Mouse (Mus musculus): ENCODE measurements around the gene Fzd10. TPM values are rescaled to one million over a fixed set of nuclear protein-coding genes. Genes with fewer than 3 reads are reported as not detected.

The Fzd10 gene
- total RNA-seq (2014; rRNA removed): 0.07 TPM in 1 of 2 replicates, not detected in the other
- not detected in 2 replicates for polyA plus RNA-seq (2012; rRNA removed)

DNA sequence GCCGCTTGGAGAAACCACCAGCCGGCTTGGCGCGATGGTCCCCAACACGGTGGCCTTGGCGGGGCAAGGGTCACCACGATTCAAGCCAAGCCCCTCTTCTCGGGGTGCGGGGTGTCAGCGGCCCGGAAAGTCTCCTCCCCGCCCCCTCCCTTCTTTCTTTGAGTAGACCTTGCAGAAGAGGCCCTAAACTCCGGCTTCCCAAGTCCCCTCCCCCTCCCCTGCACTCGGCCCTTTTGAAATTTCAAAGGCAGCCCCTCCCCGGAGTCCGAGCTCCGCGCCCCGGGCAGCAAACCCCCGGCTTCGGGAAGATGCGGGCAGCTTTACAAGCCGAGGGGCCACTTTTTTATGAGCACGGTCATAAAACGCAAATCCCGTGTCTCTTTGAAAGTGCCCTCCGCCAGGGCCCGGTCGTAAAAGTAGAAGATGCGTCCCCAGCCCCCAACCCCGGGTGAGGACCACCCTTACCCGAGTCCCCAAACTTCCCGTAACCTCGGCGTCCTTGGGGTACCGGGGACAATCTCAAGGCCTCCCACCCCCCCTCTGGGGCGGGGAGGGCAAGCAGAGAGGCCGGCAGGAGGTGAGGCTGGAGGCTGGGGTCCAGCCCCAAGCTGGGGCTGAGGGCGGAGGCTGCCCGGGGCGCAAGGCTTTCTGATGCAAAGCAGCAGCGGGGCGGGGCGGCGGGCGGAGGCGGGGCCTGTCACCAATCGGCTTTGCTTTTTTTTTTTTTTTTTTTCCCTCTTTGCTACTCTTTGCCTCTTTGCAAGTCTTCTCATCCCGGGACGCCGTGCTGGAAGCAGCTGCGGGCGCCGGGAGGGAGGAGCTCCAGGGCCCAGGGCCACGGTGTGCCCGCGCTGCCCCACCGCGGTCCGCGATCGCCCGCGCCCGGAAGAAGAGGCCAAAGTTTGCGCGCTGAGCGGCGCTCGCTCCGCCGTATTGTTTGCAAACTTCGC is at the start of gene Fzd10:
Fzd10 (plus strand) TSS at position 773 of the 950 bp plus-strand sequence.
- TF ChIP-seq POLR2A (IDR thresholded peaks at IDR 0.05; ENCODE audit: extremely low read depth, insufficient read depth, low read length) (no peak), CTCF (IDR thresholded peaks at IDR 0.05; ENCODE audit: low read depth, low read length) (no peak)
- H3K4me1 ChIP-seq (ENCODE audit: control insufficient read depth, insufficient read depth, low read length): no peaks in the 10 kb centered on the region
- no peak for DNase-seq (ENCODE audit: extremely low read depth, low read depth, low spot score)
- H3K27me3 ChIP-seq (ENCODE audit: control insufficient read depth, insufficient read depth, low read length): peaks cover 10% of the 10 kb centered on the region
- H3K9ac ChIP-seq (ENCODE audit: low read depth, low read length): no peak within 1 kb of the TSS
- H3K4me3 ChIP-seq (ENCODE audit: insufficient read depth, low read depth, low read length): peak within 1 kb of the TSS; percentile 14; the same call in 1 of the 2 replicates
- H3K27ac ChIP-seq (replicated peaks; ENCODE audit: insufficient read depth, low read depth, low read length): no peak within 1 kb of the TSS
- no peaks in the 10 kb centered on the region for H3K79me2 ChIP-seq (ENCODE audit: control insufficient read depth, insufficient read depth, low read length)
- no peaks in the 10 kb centered on the region for H3K36me3 ChIP-seq (ENCODE audit: control insufficient read depth, insufficient read depth, low read length)
- 1% methylated on average over 70 of the region's 73 CpGs for WGBS

DNA sequence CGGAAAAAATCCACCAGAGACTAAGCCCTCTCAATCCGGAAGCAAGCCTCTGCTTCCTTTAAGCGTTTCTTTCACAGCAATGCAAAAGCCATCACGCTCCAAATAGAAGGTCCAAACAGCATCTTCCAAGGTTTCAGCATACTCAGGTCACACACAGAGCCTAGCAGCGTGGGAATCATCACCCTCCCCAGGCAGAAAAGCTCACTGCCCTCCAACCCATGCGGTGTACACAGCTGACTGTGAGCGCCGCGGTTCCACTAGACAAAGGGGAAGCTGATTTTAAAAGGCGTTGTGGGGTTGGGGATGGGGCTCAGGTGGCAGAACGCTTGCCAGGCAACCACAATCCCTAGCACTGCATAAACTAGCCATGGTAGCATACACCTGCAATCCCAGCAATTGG is 49.2 kb upstream of the Fzd10 start:
- WGBS: 21% methylated on average over 11 of the region's 11 CpGs
- H3K27ac ChIP-seq (replicated peaks; ENCODE audit: insufficient read depth, low read depth, low read length): no peak overlapping the region
- no peak overlapping the region for H3K9ac ChIP-seq (ENCODE audit: low read depth, low read length)
- no peaks in the 10 kb centered on the region for H3K4me1 ChIP-seq (ENCODE audit: control insufficient read depth, insufficient read depth, low read length)
- no peaks in the 10 kb centered on the region for H3K36me3 ChIP-seq (ENCODE audit: control insufficient read depth, insufficient read depth, low read length)
- H3K27me3 ChIP-seq (ENCODE audit: control insufficient read depth, insufficient read depth, low read length): peaks cover 10% of the 10 kb centered on the region; the same call in 1 of the 2 replicates
- no peak overlapping the region for H3K4me3 ChIP-seq (ENCODE audit: insufficient read depth, low read depth, low read length)
- no peak for DNase-seq (ENCODE audit: extremely low read depth, low read depth, low spot score)
- no peak for TF ChIP-seq POLR2A (IDR thresholded peaks at IDR 0.05; ENCODE audit: extremely low read depth, insufficient read depth, low read length)
- TF ChIP-seq CTCF (IDR thresholded peaks at IDR 0.05; ENCODE audit: low read depth, low read length): no peak
- no peaks in the 10 kb centered on the region for H3K79me2 ChIP-seq (ENCODE audit: control insufficient read depth, insufficient read depth, low read length)

DNA sequence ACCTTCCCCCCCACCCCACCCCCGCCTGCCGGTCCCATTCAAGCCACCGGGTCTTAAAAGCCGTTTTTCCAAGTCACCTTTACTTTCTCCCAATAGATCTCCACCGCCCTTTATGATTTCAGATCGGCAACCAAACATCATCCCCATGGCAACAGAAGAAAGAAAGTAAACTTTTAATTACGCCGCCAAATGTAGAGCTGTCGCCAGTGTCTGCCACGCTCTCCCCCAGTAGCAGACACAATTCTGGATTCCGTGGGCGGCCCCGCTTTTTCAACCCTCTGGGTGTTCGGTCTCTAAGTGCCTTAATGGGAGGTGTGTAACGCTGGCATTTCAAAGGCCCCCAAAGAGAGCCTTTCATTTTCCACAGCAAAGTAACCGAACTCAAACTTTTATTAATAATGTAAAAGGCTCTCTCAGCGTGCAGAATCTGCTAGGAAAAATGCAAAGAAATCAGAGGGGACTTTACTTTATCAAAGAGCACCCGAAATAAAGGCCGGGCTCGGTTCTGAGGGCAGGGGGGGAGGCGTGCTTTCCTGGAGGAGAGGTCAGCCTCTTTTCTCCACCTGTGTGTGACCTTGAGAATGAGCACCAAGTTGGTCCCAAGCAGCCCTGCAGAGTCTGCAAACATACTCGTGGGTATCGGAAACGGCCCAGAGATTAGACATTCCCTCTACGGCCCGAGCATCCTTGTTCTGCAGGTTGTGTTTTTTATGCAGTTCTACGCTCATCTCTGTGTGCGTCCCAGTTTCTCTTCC is 48.3 kb upstream of the Fzd10 start:
- DNase-seq (ENCODE audit: extremely low read depth, low read depth, low spot score): no peak
- 15% methylated on average over 28 of the region's 28 CpGs for WGBS

DNA sequence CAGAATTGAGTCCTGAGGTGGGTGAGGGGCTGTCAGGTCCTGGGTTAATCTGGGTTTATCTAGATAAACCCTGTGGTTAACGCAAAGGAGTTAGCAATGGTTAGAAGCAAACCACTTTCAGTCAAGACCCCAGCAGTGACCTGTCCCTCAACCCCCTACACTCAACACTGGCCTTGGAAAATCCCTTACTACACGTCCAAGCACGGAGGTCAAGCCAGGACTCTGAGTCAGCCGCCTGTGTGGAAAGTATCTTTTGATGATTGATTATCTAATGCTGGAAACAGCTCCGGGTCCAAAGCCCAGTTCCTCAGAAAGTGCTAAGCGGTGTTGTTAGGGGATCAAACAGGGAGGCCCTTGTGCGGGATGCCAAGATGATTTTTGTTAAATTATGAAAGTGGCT is 42.5 kb upstream of the Fzd10 start:
- H3K4me1 ChIP-seq (ENCODE audit: control insufficient read depth, insufficient read depth, low read length): no peaks in the 10 kb centered on the region
- H3K79me2 ChIP-seq (ENCODE audit: control insufficient read depth, insufficient read depth, low read length): no peaks in the 10 kb centered on the region
- no peaks in the 10 kb centered on the region for H3K36me3 ChIP-seq (ENCODE audit: control insufficient read depth, insufficient read depth, low read length)
- no peaks in the 10 kb centered on the region for H3K27me3 ChIP-seq (ENCODE audit: control insufficient read depth, insufficient read depth, low read length)
- no peak overlapping the region for H3K4me3 ChIP-seq (ENCODE audit: insufficient read depth, low read depth, low read length)
- no peak overlapping the region for H3K9ac ChIP-seq (ENCODE audit: low read depth, low read length)
- peak; percentile 3 for DNase-seq (ENCODE audit: extremely low read depth, low read depth, low spot score)
- no peak overlapping the region for H3K27ac ChIP-seq (replicated peaks; ENCODE audit: insufficient read depth, low read depth, low read length)
- TF ChIP-seq POLR2A (IDR thresholded peaks at IDR 0.05; ENCODE audit: extremely low read depth, insufficient read depth, low read length): no peak
- TF ChIP-seq CTCF (IDR thresholded peaks at IDR 0.05; ENCODE audit: low read depth, low read length): no peak
- 14% methylated on average over 7 of the region's 7 CpGs for WGBS

More for the DNA sequence above, 48.3 kb upstream of the Fzd10 start:
- Histone ChIP-seq H3K9ac (ENCODE audit: low read depth, low read length) (no peak overlapping the region), H3K27ac (replicated peaks; ENCODE audit: insufficient read depth, low read depth, low read length) (no peak overlapping the region), H3K4me3 (ENCODE audit: insufficient read depth, low read depth, low read length) (no peak overlapping the region), H3K27me3 (ENCODE audit: control insufficient read depth, insufficient read depth, low read length) (peaks cover 10% of the 10 kb centered on the region; the same call in 1 of the 2 replicates), H3K36me3 (ENCODE audit: control insufficient read depth, insufficient read depth, low read length) (no peaks in the 10 kb centered on the region), H3K79me2 (ENCODE audit: control insufficient read depth, insufficient read depth, low read length) (no peaks in the 10 kb centered on the region), H3K4me1 (ENCODE audit: control insufficient read depth, insufficient read depth, low read length) (no peaks in the 10 kb centered on the region)
- TF ChIP-seq POLR2A (IDR thresholded peaks at IDR 0.05; ENCODE audit: extremely low read depth, insufficient read depth, low read length): no peak
- TF ChIP-seq CTCF (IDR thresholded peaks at IDR 0.05; ENCODE audit: low read depth, low read length): no peak

DNA sequence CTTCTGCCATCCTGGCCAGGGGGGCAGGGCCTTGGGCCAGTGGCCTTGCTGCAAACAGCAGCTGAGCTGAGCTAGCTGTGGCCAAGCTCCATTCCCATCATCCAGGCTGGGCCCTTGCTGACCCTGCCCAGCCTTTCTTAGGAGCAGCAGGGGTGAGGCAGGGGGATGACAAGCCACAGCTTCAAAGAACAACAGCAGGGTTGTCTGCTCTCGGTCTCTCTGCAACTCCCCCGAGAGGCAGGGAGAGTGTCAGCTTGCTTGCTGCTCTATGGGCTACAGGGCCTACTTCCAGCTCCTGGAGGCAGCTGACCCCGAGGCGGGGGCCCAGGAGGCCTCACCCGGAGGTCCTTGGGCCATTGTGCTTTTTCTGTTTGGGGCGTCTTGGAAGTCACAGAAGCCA is 33.3 kb upstream of the Fzd10 start:
- Histone ChIP-seq H3K27me3 (ENCODE audit: control insufficient read depth, insufficient read depth, low read length) (no peaks in the 10 kb centered on the region), H3K79me2 (ENCODE audit: control insufficient read depth, insufficient read depth, low read length) (no peaks in the 10 kb centered on the region), H3K4me3 (ENCODE audit: insufficient read depth, low read depth, low read length) (no peak overlapping the region), H3K36me3 (ENCODE audit: control insufficient read depth, insufficient read depth, low read length) (no peaks in the 10 kb centered on the region), H3K9ac (ENCODE audit: low read depth, low read length) (no peak overlapping the region), H3K27ac (replicated peaks; ENCODE audit: insufficient read depth, low read depth, low read length) (no peak overlapping the region), H3K4me1 (ENCODE audit: control insufficient read depth, insufficient read depth, low read length) (no peaks in the 10 kb centered on the region)
- no peak for TF ChIP-seq POLR2A (IDR thresholded peaks at IDR 0.05; ENCODE audit: extremely low read depth, insufficient read depth, low read length)
- no peak for TF ChIP-seq CTCF (IDR thresholded peaks at IDR 0.05; ENCODE audit: low read depth, low read length)
- DNase-seq (ENCODE audit: extremely low read depth, low read depth, low spot score): no peak
- 53% methylated on average over 6 of the region's 6 CpGs for WGBS

All from liver, adult 2 months (tissue).